Mouse (Mus musculus) ES-Bruce4 (cell line): Measurements from ENCODE around the gene Nomo1. TPM values are rescaled to one million over a fixed set of nuclear protein-coding genes. Genes with fewer than 3 reads are reported as not detected.

Experiments
- H3K27ac ChIP-seq: 2 replicates; pipeline ENCODE4 v1.5.1; 2012; ENCODE audit warnings: low read length, inconsistent platforms; ENCODE audit not compliant: insufficient read depth
- H3K27me3 ChIP-seq: 2 replicates; pipeline ENCODE4 v1.6.1; 2012; ENCODE audit warnings: mild to moderate bottlenecking, low read length, inconsistent platforms; ENCODE audit not compliant: control insufficient read depth, poor library complexity, insufficient read depth, severe bottlenecking
- H3K36me3 ChIP-seq: 2 replicates; pipeline ENCODE4 v1.6.1; 2012; ENCODE audit warnings: inconsistent platforms, mild to moderate bottlenecking, low read length, moderate library complexity; ENCODE audit not compliant: control insufficient read depth, poor library complexity, insufficient read depth, severe bottlenecking
- H3K4me1 ChIP-seq: one replicate; pipeline ENCODE4 v1.8.1; 2011; ENCODE audit warnings: low read length; ENCODE audit not compliant: control insufficient read depth, insufficient read depth
- H3K4me3 ChIP-seq: 2 replicates; pipeline ENCODE4 v1.5.1; 2011; ENCODE audit warnings: low read depth, mild to moderate bottlenecking, low read length
- H3K9ac ChIP-seq: 2 replicates; pipeline ENCODE4 v1.6.1; 2012; ENCODE audit warnings: low read depth, mild to moderate bottlenecking, inconsistent platforms; ENCODE audit not compliant: poor library complexity, severe bottlenecking
- H3K9me3 ChIP-seq: replicated peaks from 2 replicates; pipeline ENCODE4 v1.6.1; 2012; ENCODE audit warnings: mild to moderate bottlenecking, low read length, inconsistent platforms; ENCODE audit not compliant: control insufficient read depth, poor library complexity, insufficient read depth, severe bottlenecking
- CTCF ChIP-seq: IDR thresholded peaks from one replicate; pipeline ENCODE4 v1.8.1; 2011; ENCODE audit warnings: low read depth, low read length
- EP300 ChIP-seq: IDR thresholded peaks from 2 replicates; pipeline ENCODE4 v1.6.1; 2011; ENCODE audit warnings: low read depth, low read length; ENCODE audit not compliant: insufficient read depth
- POLR2A ChIP-seq: IDR thresholded peaks from one replicate; pipeline ENCODE4 v1.8.1; 2011; ENCODE audit warnings: low read length; ENCODE audit not compliant: insufficient read depth
- polyA plus RNA-seq: library from polyadenylated mRNA; stranded (reverse); fragments of >200 nt; gene quantifications from 2 replicates; pipeline ENCODE4 v1.2.4, GENCODE M21; 2011; ENCODE audit warnings: low read depth; ENCODE audit not compliant: missing spikeins, insufficient read depth, insufficient read length

Nomo1 gene
- polyA plus RNA-seq, 1 experiment, result 134 TPM

DNA sequence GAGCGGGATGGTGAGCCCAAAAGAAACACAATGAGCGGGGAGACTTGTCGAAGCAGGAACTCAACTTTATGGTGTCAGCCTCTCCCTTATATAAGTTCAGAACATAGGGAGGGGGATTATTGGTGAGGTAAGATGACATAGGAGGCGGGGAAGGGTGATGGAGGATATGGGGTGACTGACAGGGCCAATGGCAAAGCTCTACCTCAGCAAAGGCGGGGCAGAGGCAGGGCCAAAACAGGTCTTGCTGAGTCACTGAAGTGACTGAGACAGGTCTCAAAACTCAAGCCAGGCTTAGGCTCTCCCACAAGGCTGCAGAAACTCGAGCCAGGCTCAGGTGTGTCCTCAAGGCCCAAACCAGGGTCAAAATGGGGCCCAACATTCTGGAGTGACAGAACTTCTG lies 52.9 kb downstream of the Nomo1 start:
- no peaks in the 10 kb centered on the region for H3K27me3 ChIP-seq
- 0 out of 2 replicates have a peak overlapping the region, but pooled peaks have one; percentile 4 for H3K27ac ChIP-seq
- peaks cover 9% of the 10 kb centered on the region for H3K36me3 ChIP-seq
- H3K9ac ChIP-seq, result no peak overlapping the region
- H3K4me1 ChIP-seq, result peaks cover 3% of the 10 kb centered on the region
- TF ChIP-seq EP300, result no peak
- no peak for TF ChIP-seq CTCF
- TF ChIP-seq POLR2A, result no peak
- H3K9me3 ChIP-seq, result no peaks in the 10 kb centered on the region
- no peak overlapping the region for H3K4me3 ChIP-seq

DNA sequence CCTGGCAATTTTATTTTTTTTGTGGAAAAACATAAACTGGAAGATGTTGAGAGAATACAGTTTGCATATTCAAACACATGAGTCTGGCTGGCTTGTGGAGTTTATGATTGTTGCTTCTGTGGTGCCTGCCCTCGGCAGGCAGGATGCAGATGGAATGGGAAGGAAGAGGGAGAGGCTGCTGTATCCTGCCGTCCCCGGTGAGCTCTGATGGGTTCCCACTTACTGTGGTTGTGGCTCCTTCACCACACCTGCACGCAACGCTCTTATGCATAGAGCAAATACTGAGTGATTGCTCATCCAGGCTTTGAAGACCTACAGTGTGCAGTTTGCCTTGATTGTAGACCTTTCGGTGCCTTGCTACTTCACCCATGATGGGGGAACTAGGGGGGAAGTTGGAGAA lies 54.7 kb downstream of the Nomo1 start:
- Histone ChIP-seq H3K4me3 (no peak overlapping the region), H3K36me3 (peaks cover 4% of the 10 kb centered on the region; the same call in 1 of the 2 replicates), H3K9me3 (no peaks in the 10 kb centered on the region), H3K27ac (no peak overlapping the region), H3K9ac (no peak overlapping the region), H3K4me1 (peaks cover 3% of the 10 kb centered on the region), H3K27me3 (no peaks in the 10 kb centered on the region)
- no peak for TF ChIP-seq POLR2A
- no peak for TF ChIP-seq CTCF
- TF ChIP-seq EP300, result no peak

DNA sequence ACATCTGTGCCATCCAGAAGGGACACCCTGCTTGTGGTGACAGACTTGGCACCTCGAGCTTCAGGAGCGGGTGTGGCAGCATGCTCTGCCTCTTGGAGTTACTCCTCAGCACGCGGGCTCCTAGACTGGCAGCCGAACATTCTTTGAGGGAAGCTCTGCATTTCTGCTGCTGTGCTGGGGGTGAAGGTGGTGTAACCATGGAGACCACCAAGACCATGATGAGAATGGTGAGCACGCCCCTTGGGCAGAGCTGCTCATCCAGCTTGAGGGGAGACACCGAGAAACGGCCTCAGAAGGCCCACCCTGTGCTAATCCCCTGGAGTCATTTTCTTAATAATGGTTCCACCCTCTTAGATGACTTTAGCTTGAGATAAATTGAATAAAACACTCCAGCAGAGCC lies 59.3 kb downstream of the Nomo1 start:
- Histone ChIP-seq H3K4me1 (no peaks in the 10 kb centered on the region), H3K36me3 (no peaks in the 10 kb centered on the region), H3K27ac (no peak overlapping the region), H3K9me3 (no peaks in the 10 kb centered on the region), H3K9ac (no peak overlapping the region), H3K4me3 (no peak overlapping the region), H3K27me3 (no peaks in the 10 kb centered on the region)
- TF ChIP-seq POLR2A (no peak), EP300 (no peak), CTCF (no peak)

DNA sequence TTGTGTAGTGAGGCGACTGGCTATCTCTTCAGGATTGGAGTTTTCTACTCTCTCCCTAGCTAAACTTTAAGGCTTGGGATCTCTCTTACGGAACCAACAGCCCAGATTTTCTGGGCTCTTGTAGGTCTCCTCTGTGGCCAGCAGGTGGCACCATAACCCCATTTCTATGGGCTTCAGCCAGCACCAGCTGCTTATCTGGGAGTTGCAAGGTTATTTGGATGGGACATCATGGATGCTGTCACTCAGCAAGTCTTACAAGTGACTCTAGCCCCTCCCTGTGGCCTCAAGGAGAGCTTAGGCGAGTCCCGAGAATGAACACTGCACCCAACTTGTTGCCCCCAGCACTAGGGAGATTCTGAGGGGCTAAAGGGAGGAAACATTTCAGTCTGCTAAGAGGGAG lies 62.6 kb downstream of the Nomo1 start:
- H3K36me3 ChIP-seq, result no peaks in the 10 kb centered on the region
- H3K27ac ChIP-seq, result no peak overlapping the region
- H3K9me3 ChIP-seq, result no peaks in the 10 kb centered on the region
- TF ChIP-seq EP300 (no peak), POLR2A (no peak), CTCF (peak; percentile 83)
- H3K27me3 ChIP-seq, result no peaks in the 10 kb centered on the region
- no peak overlapping the region for H3K9ac ChIP-seq
- H3K4me1 ChIP-seq, result no peaks in the 10 kb centered on the region
- H3K4me3 ChIP-seq, result no peak overlapping the region

DNA sequence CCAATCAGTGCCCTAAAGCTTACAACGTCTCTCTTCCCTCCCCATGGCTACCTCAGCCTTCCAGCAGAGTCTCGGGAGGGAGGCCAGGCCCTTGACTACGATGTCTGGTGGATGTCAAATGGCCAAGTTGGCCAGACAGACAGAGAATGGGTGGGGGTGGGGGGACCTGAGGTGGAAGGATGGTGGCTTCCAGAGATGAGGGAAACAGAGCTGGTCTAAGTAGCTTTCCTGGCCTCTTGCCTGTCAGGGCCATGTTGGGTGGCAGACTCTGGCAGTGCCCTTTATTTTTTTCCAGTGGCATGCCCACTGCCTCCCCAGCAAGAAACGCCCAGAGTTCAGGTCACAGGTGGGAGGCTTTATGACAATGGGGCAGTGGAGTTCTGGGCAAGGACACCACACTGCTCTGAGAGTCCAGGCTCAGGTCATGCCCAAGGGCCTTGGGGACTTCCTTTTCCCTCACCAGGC lies 63.9 kb downstream of the Nomo1 start:
- Histone ChIP-seq H3K9ac (no peak overlapping the region), H3K4me3 (no peak overlapping the region), H3K27me3 (no peaks in the 10 kb centered on the region), H3K9me3 (no peaks in the 10 kb centered on the region), H3K36me3 (no peaks in the 10 kb centered on the region), H3K4me1 (no peaks in the 10 kb centered on the region), H3K27ac (no peak overlapping the region)
- TF ChIP-seq POLR2A (no peak), EP300 (no peak), CTCF (no peak)

DNA sequence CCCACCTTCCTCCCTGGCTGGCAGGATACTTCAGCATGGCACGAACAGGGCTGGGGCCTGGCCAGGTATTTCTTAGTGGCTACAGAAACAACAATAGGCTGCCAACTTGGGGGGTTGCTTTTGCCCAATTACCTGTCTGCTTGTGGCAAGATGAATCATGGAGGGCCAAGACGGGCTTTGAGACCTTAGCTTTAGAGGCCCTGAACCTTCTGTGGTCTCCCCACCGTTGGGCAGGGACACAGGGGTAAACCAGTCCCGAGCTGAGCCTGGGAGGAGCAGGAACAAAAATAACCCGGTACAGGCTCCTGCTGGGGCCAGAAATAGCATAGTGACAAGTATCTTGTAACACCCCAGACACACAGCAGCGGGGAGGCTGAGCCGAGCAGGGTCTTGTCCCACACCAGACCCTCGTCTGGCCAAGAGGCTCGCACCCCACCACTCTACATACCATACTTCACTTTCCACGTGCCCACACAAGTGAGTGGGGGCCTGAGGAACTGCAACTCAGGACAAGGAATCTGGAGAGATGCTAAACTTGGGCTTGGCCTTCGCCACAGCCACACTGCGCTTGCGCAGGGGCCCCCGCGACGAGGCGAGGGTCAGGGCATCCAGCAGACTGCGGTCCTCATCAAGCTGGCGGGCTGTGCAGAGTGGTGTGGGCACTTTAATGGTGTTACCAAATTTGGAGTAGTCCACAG lies 64.9 kb downstream of the Nomo1 start:
- Histone ChIP-seq H3K4me3 (no peak overlapping the region), H3K9ac (no peak overlapping the region), H3K27me3 (no peaks in the 10 kb centered on the region), H3K27ac (no peak overlapping the region), H3K4me1 (no peaks in the 10 kb centered on the region), H3K36me3 (no peaks in the 10 kb centered on the region), H3K9me3 (no peaks in the 10 kb centered on the region)
- TF ChIP-seq POLR2A (no peak), CTCF (no peak), EP300 (no peak)
